Mouse (Mus musculus): ENCODE data around the gene Foxo1.

DNA sequence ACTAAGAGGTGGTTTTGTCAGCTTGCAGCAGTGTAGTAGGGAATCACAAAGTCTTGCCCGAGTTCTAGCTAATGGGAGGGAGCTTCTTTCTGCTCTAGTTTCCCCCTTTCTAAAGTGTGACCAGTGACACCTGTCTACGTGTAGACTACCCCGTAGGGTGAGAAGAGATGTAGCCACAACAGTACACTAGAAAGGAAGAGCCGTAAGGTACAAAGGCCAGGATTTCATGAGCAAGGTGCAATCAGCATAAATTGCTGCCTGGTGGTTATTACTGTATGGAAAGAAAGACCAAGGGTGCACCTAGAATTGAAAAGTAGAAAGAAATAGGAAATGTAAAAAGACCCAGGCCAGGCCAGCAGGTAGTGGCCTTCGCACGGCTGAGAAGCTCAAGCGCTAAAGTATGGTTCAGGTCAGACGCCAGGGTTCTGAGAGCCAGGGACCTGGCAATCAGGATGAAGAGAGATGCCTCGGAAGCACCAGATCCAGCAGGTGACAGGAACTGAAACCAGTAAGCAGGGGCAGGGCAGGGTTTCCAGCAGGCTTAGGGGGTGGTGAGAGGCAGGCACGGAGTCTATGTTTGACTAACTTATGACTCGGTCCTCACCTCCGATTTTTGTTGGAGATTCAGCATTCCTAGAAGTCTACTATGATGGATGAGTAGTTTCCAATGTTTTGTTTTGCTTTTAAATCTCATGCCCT, 72.3 kb downstream of the Foxo1 start:
- TF ChIP-seq POLR2A (IDR thresholded peaks at IDR 0.05; ENCODE audit: insufficient read depth, low read depth, low read length) (no peak), CTCF (IDR thresholded peaks at IDR 0.05; ENCODE audit: insufficient read depth, low read depth, low read length) (no peak)

Data from olfactory bulb, adult 2 months (tissue).